Mouse (Mus musculus): ENCODE results near the gene Tecrl. TPM values are rescaled to one million over a fixed set of nuclear protein-coding genes. Genes with fewer than 3 reads are reported as not detected.

Gene Tecrl
- 0.05 and 0.08 TPM in 2 replicates for polyA plus RNA-seq (2012; rRNA removed)

DNA sequence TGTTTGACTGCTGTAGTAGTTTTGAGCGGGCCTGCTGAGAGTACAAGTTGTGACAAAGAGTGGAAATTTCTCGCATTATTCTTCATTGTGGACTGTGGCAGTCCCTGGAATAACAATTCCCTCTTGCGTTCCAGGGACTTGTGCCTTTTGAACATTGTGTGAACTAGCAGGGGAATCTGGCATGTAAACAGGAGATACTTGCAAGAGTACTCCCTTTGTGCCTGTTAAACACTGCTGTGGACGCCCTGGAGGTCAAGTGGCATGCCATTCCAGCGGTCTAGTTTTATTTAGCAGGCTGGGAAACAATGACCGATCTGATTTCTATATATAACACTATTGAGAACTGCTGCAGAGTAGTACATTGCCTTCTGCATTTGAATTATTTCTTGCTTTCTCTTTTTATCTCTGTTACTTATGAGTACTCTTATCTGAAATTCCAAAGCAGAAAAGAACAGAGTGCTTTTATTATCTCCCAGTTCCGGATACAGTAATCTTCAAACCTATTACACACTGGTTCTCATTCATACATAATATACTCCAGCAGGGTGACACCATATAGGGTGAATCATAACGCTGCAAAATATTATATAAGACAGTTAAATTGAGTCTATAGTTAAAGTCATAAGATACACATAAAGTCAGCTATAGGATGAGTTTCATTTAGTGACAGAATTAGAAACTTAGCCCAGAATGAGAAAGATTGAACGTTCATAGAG is at the start of gene Tecrl:
TSS of gene Tecrl (minus strand) at position 350 of the 716 bp plus-strand sequence.
- TF ChIP-seq POLR2A (IDR thresholded peaks at IDR 0.05; ENCODE audit: borderline replicate concordance, extremely low read depth, insufficient read depth, insufficient read length, poor library complexity, severe bottlenecking) = no peak
- DNase-seq (ENCODE audit: low read depth) = peak; percentile 19

- no peak for DNase-seq (ENCODE audit: low read depth)
- TF ChIP-seq POLR2A (IDR thresholded peaks at IDR 0.05; ENCODE audit: borderline replicate concordance, extremely low read depth, insufficient read depth, insufficient read length, poor library complexity, severe bottlenecking) (no peak), CTCF (IDR thresholded peaks at IDR 0.05; ENCODE audit: borderline replicate concordance, extremely low read depth, insufficient read depth, insufficient read length) (no peak)
Measured at GRCm38 (mm10) chr5:83385021-83385420, 30.0 kb upstream of the Tecrl start.

- TF ChIP-seq POLR2A (IDR thresholded peaks at IDR 0.05; ENCODE audit: borderline replicate concordance, extremely low read depth, insufficient read depth, insufficient read length, poor library complexity, severe bottlenecking) (no peak), CTCF (IDR thresholded peaks at IDR 0.05; ENCODE audit: borderline replicate concordance, extremely low read depth, insufficient read depth, insufficient read length) (no peak)
- peak; percentile 6 for DNase-seq (ENCODE audit: low read depth)
Measured at GRCm38 (mm10) chr5:83351615-83352014, 3.4 kb downstream of the Tecrl start.

DNA sequence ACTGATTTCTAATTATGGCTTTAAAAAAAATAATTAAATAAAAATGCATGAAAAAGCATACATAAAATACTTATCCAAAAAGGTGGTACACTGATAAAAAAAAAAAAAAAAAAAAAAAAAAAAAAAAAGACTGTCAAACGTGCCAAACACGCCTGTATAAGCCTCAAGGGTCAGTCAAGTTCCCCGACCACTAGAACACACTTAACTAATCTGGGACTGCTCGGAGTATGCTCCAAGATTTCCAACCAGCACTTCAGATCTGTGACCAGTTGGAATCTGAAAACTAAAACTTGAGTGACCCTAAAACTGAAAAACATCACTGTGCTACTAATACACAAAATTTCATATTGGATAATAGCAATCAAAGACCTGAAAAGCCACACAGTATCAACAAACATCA is 15.9 kb downstream of the Tecrl start:
- TF ChIP-seq POLR2A (IDR thresholded peaks at IDR 0.05; ENCODE audit: borderline replicate concordance, extremely low read depth, insufficient read depth, insufficient read length, poor library complexity, severe bottlenecking) = no peak
- no peak for DNase-seq (ENCODE audit: low read depth)

DNA sequence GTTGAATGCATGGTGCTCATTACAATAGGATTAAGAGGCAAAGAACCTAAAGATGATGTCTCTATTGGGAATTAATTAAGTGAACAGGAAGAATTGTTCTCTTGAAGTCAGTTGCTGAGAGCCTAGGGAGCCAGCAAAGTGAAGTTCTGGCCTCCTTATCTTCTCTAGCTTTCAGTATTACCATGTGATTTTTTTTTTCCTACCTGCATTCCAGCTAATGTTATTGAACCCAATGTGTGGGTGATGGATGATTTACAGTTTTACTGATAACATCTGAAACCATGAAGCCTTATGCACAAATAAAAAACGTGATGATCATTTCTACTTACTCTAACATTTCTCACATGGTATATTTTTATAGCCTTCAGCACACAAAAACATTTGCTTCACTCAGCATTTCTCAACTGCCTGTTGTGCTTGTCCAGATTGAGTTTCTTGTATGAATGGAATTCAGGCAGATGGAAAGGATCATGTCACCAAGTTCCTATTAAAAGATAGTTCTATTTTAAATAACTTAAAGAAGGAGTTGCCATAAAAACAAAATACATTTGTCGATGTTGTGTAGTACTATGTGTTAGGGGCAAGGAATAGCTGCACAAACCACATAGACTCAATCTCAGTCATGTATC is 87.7 kb downstream of the Tecrl start:
- TF ChIP-seq CTCF (IDR thresholded peaks at IDR 0.05; ENCODE audit: borderline replicate concordance, extremely low read depth, insufficient read depth, insufficient read length) = no peak
- DNase-seq (ENCODE audit: low read depth) = no peak

GRCm38 (mm10) chr5:83260059-83260458 is 94.9 kb downstream of the Tecrl start:
- TF ChIP-seq CTCF (IDR thresholded peaks at IDR 0.05; ENCODE audit: borderline replicate concordance, extremely low read depth, insufficient read depth, insufficient read length) = no peak
- no peak for TF ChIP-seq POLR2A (IDR thresholded peaks at IDR 0.05; ENCODE audit: borderline replicate concordance, extremely low read depth, insufficient read depth, insufficient read length, poor library complexity, severe bottlenecking)
- no peak for DNase-seq (ENCODE audit: low read depth)

DNA sequence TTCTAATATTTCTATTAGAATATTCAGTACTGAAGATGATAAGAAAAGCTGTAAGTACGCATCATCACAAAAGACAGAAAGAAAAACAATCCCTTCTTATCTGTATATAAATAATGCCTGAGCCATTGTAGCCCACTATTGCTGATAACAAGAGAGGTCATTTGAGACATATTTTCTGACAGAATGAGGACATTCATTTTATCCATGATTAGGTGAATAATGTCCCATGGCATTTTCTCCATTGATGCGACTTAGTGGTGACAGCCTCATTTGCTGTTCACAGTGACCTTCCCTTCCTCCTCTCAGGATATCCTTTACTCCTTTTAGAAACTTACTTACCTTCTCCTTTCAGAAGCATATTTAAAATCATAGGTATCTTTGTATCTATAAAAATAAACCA is 100.9 kb downstream of the Tecrl start:
- TF ChIP-seq POLR2A (IDR thresholded peaks at IDR 0.05; ENCODE audit: borderline replicate concordance, extremely low read depth, insufficient read depth, insufficient read length, poor library complexity, severe bottlenecking) (no peak), CTCF (IDR thresholded peaks at IDR 0.05; ENCODE audit: borderline replicate concordance, extremely low read depth, insufficient read depth, insufficient read length) (no peak)

GRCm38 (mm10) chr5:83238848-83239452 is 116.0 kb downstream of the Tecrl start:
- no peak for DNase-seq (ENCODE audit: low read depth)
- TF ChIP-seq CTCF (IDR thresholded peaks at IDR 0.05; ENCODE audit: borderline replicate concordance, extremely low read depth, insufficient read depth, insufficient read length) = no peak
- TF ChIP-seq POLR2A (IDR thresholded peaks at IDR 0.05; ENCODE audit: borderline replicate concordance, extremely low read depth, insufficient read depth, insufficient read length, poor library complexity, severe bottlenecking) = no peak

More for the DNA sequence above, 100.9 kb downstream of the Tecrl start:
- no peak for DNase-seq (ENCODE audit: low read depth)
